Mouse (Mus musculus): ENCODE measurements around the gene Slirp.

DNA sequence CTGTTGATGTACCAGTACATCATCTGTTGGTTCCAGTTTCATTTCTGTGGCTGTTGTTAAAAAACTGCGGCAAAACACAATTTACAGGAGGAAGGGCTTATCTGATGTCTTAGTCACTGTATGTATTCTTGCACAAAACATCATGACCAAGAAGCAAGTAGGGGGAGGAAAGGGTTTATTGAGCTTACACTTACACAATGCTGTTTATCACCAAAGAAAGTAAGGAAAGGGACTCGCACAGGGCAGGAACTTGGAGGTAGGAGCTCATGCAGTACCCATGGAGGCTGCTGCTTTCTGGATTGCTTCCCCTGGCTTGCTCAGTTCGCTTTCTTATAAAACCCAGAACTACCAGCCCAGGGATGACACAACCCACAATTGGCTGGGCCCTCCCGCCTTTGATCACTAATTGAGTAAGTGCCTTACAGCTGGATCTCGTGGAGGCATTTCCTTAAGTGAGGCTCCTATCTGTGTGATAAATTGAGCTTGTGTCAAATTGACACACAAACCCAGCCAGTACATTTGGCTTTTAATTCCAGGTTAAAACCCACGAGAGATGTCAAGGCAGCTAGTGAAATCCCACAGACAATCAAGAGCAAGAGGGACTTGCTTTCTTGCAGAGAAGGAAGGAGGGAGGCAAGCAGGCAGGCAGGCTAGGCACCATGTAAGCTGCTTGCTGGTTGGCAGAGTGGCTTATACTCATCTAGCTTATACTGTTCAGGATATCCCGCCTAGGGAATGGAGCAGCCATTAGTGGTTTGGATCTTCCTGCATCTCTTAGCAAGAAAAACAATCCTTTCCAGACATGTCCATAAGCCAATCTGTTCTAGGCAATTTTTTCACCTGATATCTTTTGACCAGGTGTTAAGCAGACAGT lies 26.8 kb downstream of the Slirp start:
- no peak for TF ChIP-seq CTCF (IDR thresholded peaks at IDR 0.05; ENCODE audit: low read depth)
- TF ChIP-seq EP300 (IDR thresholded peaks at IDR 0.05; ENCODE audit: low read depth): no peak
